Mouse (Mus musculus) adrenal gland, postnatal 10 days (tissue): ENCODE data around the gene Vmn1r126. TPM values are rescaled to one million over a fixed set of nuclear protein-coding genes. Genes with fewer than 3 reads are reported as not detected.
"Not testable (repeated sequence)": the region's sequence is repeated elsewhere in the genome, so short reads cannot be mapped to it uniquely, and the experiment has no call there.

ENCODE experiments used
- DNase-seq: peaks from one replicate; pipeline ENCODE4 v3.0.0; 2021; ENCODE audit warnings: mixed read lengths
- long read RNA-seq, 2 experiments: library from polyadenylated mRNA; stranded (forward); transcript quantifications; one replicate each; pipeline ENCODE4 v2.0.0; 2021
- total RNA-seq, 2 experiments: library from RNA; stranded (reverse); gene quantifications; 2 replicates each; pipeline ENCODE4 v1.2.3; 2021

Gene Vmn1r126
- total RNA-seq, result not detected
- long read RNA-seq, experiment 1, result 0 reads
- long read RNA-seq, experiment 2, result 0 reads

- not testable (repeated sequence) for DNase-seq
Measured at GRCm38 (mm10) chr7:21301367-21301766, at the start of gene Vmn1r126. Gene Vmn1r126 (minus strand): TSS chr7:21301467.

- DNase-seq, result not testable (repeated sequence)
Measured at GRCm38 (mm10) chr7:21349073-21349472, 47.8 kb upstream of the Vmn1r126 start, which contains the start of gene Vmn1r128. Gene Vmn1r128 (plus strand): TSS chr7:21349373.

GRCm38 (mm10) chr7:21319761-21320160, 18.5 kb upstream of the Vmn1r126 start, which contains the start of gene Vmn1r127:
Gene Vmn1r127 (minus strand): TSS chr7:21319861.
- DNase-seq, result not testable (repeated sequence)

- not testable (repeated sequence) for DNase-seq
Measured at GRCm38 (mm10) chr7:21271879-21272278, 29.4 kb downstream of the Vmn1r126 start, which contains the start of gene Vmn1r125. Gene Vmn1r125 (plus strand): TSS chr7:21272179.

GRCm38 (mm10) chr7:21260517-21260916, 40.8 kb downstream of the Vmn1r126 start, which contains the start of gene Vmn1r124:
Gene Vmn1r124 (minus strand): TSS chr7:21260617.
- DNase-seq, result not testable (repeated sequence)

Other genes with a start within 250 kb of the Vmn1r126 start
- not detected for gene Vmn1r120, start 247.7 kb downstream of the Vmn1r126 start, total RNA-seq
- not detected for gene Vmn1r121, start 203.0 kb downstream of the Vmn1r126 start, total RNA-seq
- not detected for gene Vmn1r122, start 167.3 kb downstream of the Vmn1r126 start, total RNA-seq
- gene Vmn1r123, start 139.3 kb downstream of the Vmn1r126 start, total RNA-seq, result not detected
- not detected for gene Gm5157, start 111.0 kb downstream of the Vmn1r126 start, total RNA-seq
- gene Vmn1r124, start 40.9 kb downstream of the Vmn1r126 start, total RNA-seq, result not detected
- not detected for gene Vmn1r125, start 29.3 kb downstream of the Vmn1r126 start, total RNA-seq
- gene Vmn1r127, start 18.4 kb upstream of the Vmn1r126 start, total RNA-seq, result not detected
- not detected for gene Vmn1r128, start 47.9 kb upstream of the Vmn1r126 start, total RNA-seq
- not detected for gene Vmn1r129, start 59.8 kb upstream of the Vmn1r126 start, total RNA-seq
- gene Gm6882, start 131.3 kb upstream of the Vmn1r126 start, total RNA-seq, result not detected
- gene Vmn1r130, start 210.3 kb upstream of the Vmn1r126 start, total RNA-seq, result not detected
- gene Vmn1r131, start 244.6 kb upstream of the Vmn1r126 start, total RNA-seq, result not detected